Mouse (Mus musculus) forebrain, postnatal 0 days (tissue): ENCODE data around the gene Tenm3. TPM values are rescaled to one million over a fixed set of nuclear protein-coding genes. Genes with fewer than 3 reads are reported as not detected.
A peak's percentile ranks its signal among the peaks of the same experiment; 100 is the strongest.

ENCODE experiments used
- ATAC-seq: fragments of 200-750 bp; cut with Nextera tagmentation; 2 replicates; pipeline ENCODE4 v1.8.0; 2017; ENCODE audit warnings: mild to moderate bottlenecking, moderate library complexity
- DNase-seq: peaks from one replicate; pipeline ENCODE4 v3.0.0-alpha.2; 2015
- H3K27ac ChIP-seq: fragments of 300-500 bp; sonication (generic); 2 replicates; pipeline ENCODE4 v1.5.1; 2014; ENCODE audit warnings: low read depth, mild to moderate bottlenecking, antibody characterized with exemption, low read length, moderate library complexity, mixed read lengths
- H3K27me3 ChIP-seq: fragments of 300-500 bp; sonication (generic); 2 replicates; pipeline ENCODE4 v1.6.1; 2014; ENCODE audit warnings: mild to moderate bottlenecking, low read length, mixed read lengths; ENCODE audit not compliant: insufficient read depth
- H3K36me3 ChIP-seq: fragments of 300-500 bp; sonication (generic); 2 replicates; pipeline ENCODE4 v1.6.1; 2014; ENCODE audit warnings: mild to moderate bottlenecking, moderate library complexity; ENCODE audit not compliant: insufficient read depth
- H3K4me1 ChIP-seq: fragments of 300-500 bp; sonication (generic); 2 replicates; pipeline ENCODE4 v1.6.1; 2014; ENCODE audit warnings: antibody characterized with exemption; ENCODE audit not compliant: insufficient read depth
- H3K4me2 ChIP-seq: fragments of 300-500 bp; sonication (generic); 2 replicates; pipeline ENCODE4 v1.6.1; 2014; ENCODE audit warnings: low read depth, mild to moderate bottlenecking, moderate library complexity
- H3K4me3 ChIP-seq: fragments of 300-500 bp; sonication (generic); 2 replicates; pipeline ENCODE4 v1.5.1; 2014; ENCODE audit warnings: low read depth, low read length, mixed read lengths
- H3K9ac ChIP-seq: fragments of 300-500 bp; sonication (generic); 2 replicates; pipeline ENCODE4 v1.6.1; 2014; ENCODE audit warnings: mild to moderate bottlenecking
- H3K9me3 ChIP-seq: fragments of 300-500 bp; sonication (generic); 2 replicates; pipeline ENCODE4 v1.6.1; 2016; ENCODE audit warnings: low read length
- CTCF ChIP-seq: sonication (generic); IDR thresholded peaks from 2 replicates; pipeline ENCODE4 v1.5.1; 2016; ENCODE audit warnings: antibody characterized with exemption, control low read depth, low read depth
- WGBS: fragments of 180-500 bp; shearing (Covaris S2); extraction: QIAGEN DNeasy Blood & Tissue Kit; methylation state at CpG from one replicate; pipeline ENCODE4 v1.1.7; 2014; 5-methylcytosine and 5-hydroxymethylcytosine counted together
- polyA plus RNA-seq: library from polyadenylated mRNA; unstranded; fragments of >200 nt; fragmentation: Nextera tagmentation; extraction: Ambion mirVana; gene quantifications from 2 replicates; pipeline ENCODE4 v1.2.1, GENCODE M21; 2015
- total RNA-seq: library from RNA; depleted of rRNA; stranded (reverse); fragments of >200 nt; gene quantifications from 2 replicates; pipeline ENCODE4 v1.2.3, GENCODE M21; 2014

The Tenm3 gene
- total and polyA plus RNA-seq, 2 experiments from 2014 or later = 21.6 to 111 TPM

DNA sequence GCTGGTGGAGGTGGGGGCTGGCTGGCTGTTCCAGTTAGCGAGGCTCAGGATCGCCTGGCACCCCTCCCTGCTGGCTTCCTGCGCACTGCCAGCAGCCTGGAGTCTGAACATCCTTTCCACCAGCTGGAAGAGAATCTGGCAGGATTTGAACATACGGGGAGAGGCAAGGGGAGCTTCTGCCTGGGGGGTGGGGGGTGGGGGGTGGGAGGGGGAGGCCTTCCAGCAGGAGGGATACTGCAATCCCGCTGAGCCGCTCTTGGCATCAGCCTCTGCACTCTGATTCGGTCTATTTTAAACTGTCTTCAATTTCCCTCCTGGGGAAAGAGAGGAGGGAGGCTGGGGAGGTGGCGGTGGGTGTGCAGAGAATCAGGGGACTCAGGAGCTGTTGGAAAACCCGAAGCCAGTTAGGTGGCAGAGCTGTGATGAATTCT, 628.7 kb downstream of the Tenm3 start:
- H3K9me3 ChIP-seq = no peaks in the 10 kb centered on the region
- H3K4me3 ChIP-seq = no peak overlapping the region
- ATAC-seq (peak; percentile 81), DNase-seq (peak; percentile 79)
- no peak overlapping the region for H3K9ac ChIP-seq
- 12% methylated on average over 9 of the region's 9 CpGs for WGBS
- no peaks in the 10 kb centered on the region; the same call in 1 of the 2 replicates for H3K27me3 ChIP-seq
- TF ChIP-seq CTCF = no peak
- peak overlapping the region; percentile 10; the same call in 1 of the 2 replicates for H3K4me2 ChIP-seq
- H3K4me1 ChIP-seq = 0 out of 2 replicates have a peak, but pooled peaks cover 4% of the 10 kb centered on the region
- H3K36me3 ChIP-seq = no peaks in the 10 kb centered on the region
- no peak overlapping the region for H3K27ac ChIP-seq

DNA sequence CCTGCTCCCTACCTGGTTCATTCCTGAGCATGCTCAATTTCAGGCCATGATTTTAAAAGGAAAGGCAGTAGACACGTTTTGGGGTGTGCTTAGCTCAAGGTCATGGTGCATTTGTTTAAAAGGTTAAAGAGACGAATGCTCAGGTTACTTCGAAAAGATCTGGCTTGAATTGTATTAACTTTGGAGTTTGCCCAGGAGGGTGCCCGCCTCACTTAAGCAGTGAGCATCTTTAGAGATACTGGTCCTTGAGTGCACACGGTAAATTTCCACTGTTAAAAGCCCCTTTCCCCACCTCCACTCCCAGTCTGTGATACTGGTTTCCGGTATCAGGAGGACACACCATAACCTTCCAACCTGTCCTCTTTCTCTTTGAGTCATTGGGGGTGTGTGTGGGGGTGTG, 629.4 kb downstream of the Tenm3 start:
- no peak overlapping the region for H3K4me2 ChIP-seq
- ATAC-seq (no peak), DNase-seq (no peak)
- H3K4me3 ChIP-seq = no peak overlapping the region
- no peaks in the 10 kb centered on the region for H3K9me3 ChIP-seq
- no peak for TF ChIP-seq CTCF
- no peak overlapping the region for H3K27ac ChIP-seq
- H3K9ac ChIP-seq = no peak overlapping the region
- H3K4me1 ChIP-seq = 0 out of 2 replicates have a peak, but pooled peaks cover 4% of the 10 kb centered on the region
- H3K27me3 ChIP-seq = no peaks in the 10 kb centered on the region
- 65% methylated on average over 6 of the region's 6 CpGs for WGBS
- no peaks in the 10 kb centered on the region for H3K36me3 ChIP-seq

GRCm38 (mm10) chr8:48211931-48212330, 631.8 kb downstream of the Tenm3 start:
- ATAC-seq = no peak
- H3K4me1 ChIP-seq = 0 out of 2 replicates have a peak, but pooled peaks cover 4% of the 10 kb centered on the region

DNA sequence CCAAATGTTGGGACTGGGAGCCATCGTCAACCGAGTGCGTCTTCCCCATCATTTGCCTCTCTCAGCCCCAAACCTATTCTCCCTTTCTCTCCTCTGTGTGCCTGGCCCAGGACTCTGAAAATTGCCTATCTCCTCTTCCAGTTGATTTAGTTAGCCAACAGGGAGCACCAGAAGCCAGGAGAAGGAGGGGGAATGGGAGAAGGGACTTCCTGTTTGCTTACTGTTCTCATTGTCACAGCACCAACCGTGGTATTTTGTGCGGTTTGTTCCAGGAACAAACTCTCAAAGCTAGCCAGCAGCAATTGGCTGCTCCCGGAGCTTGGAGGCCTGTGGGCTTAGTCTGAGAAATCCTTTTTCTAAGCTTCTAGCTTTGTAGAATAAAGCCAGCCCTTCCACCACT, 636.2 kb downstream of the Tenm3 start:
- 50% methylated on average over 6 of the region's 6 CpGs for WGBS
- ATAC-seq = 0 out of 2 replicates have a peak, but pooled peaks have one; percentile 27

More at GRCm38 (mm10) chr8:48211931-48212330, 631.8 kb downstream of the Tenm3 start:
- Histone ChIP-seq H3K4me3 (no peak overlapping the region), H3K9ac (no peak overlapping the region), H3K27ac (no peak overlapping the region), H3K9me3 (no peaks in the 10 kb centered on the region), H3K4me2 (no peak overlapping the region), H3K27me3 (no peaks in the 10 kb centered on the region), H3K36me3 (no peaks in the 10 kb centered on the region)
- TF ChIP-seq CTCF = no peak
- WGBS = 61% methylated on average over 9 of the region's 9 CpGs
- DNase-seq = no peak

GRCm38 (mm10) chr8:48206922-48207321, 636.8 kb downstream of the Tenm3 start:
- H3K4me2 ChIP-seq = no peak overlapping the region
- H3K4me3 ChIP-seq = no peak overlapping the region
- peak; percentile 48 for TF ChIP-seq CTCF
- no peaks in the 10 kb centered on the region for H3K9me3 ChIP-seq
- no peak overlapping the region for H3K9ac ChIP-seq
- no peaks in the 10 kb centered on the region for H3K4me1 ChIP-seq
- ATAC-seq = peak; percentile 27; the same call in 1 of the 2 replicates
- H3K36me3 ChIP-seq = no peaks in the 10 kb centered on the region
- no peak for DNase-seq
- no peaks in the 10 kb centered on the region for H3K27me3 ChIP-seq
- H3K27ac ChIP-seq = no peak overlapping the region
- 64% methylated on average over 8 of the region's 8 CpGs for WGBS

More for the DNA sequence above, 636.2 kb downstream of the Tenm3 start:
- Histone ChIP-seq H3K9me3 (no peaks in the 10 kb centered on the region), H3K36me3 (no peaks in the 10 kb centered on the region), H3K9ac (no peak overlapping the region), H3K27me3 (no peaks in the 10 kb centered on the region), H3K27ac (no peak overlapping the region), H3K4me3 (no peak overlapping the region), H3K4me1 (no peaks in the 10 kb centered on the region), H3K4me2 (no peak overlapping the region)
- TF ChIP-seq CTCF = no peak; the same call in 1 of the 2 replicates
- no peak for DNase-seq

DNA sequence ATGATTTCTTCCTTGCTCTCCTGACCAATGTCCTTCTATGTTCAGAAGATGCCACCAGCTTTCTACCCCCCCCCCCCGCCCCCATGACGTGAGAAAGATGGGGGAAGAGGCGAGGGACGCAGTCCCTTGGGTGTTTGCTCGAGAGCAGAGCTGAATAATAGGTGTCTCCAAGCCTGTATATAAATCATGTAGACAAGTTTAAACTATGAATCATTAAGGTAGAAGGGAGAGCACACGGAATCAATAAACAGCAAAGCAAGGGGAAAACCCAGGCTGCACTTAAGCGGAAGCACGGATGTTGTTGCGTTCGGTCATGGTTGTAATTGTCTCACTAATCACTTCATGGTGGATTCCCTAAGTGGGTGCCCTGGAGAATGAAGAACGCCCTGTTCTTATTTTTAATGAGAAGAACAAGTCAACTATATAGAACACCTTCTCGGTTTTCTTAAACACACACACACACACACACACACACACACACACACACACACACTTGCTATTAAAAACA, 638.9 kb downstream of the Tenm3 start:
- Histone ChIP-seq H3K9me3 (no peaks in the 10 kb centered on the region), H3K36me3 (no peaks in the 10 kb centered on the region), H3K27ac (no peak overlapping the region), H3K4me2 (no peak overlapping the region), H3K4me3 (no peak overlapping the region), H3K4me1 (no peaks in the 10 kb centered on the region), H3K27me3 (no peaks in the 10 kb centered on the region), H3K9ac (no peak overlapping the region)
- 83% methylated on average over 12 of the region's 12 CpGs for WGBS
- no peak for ATAC-seq
- TF ChIP-seq CTCF = no peak
- DNase-seq = no peak

DNA sequence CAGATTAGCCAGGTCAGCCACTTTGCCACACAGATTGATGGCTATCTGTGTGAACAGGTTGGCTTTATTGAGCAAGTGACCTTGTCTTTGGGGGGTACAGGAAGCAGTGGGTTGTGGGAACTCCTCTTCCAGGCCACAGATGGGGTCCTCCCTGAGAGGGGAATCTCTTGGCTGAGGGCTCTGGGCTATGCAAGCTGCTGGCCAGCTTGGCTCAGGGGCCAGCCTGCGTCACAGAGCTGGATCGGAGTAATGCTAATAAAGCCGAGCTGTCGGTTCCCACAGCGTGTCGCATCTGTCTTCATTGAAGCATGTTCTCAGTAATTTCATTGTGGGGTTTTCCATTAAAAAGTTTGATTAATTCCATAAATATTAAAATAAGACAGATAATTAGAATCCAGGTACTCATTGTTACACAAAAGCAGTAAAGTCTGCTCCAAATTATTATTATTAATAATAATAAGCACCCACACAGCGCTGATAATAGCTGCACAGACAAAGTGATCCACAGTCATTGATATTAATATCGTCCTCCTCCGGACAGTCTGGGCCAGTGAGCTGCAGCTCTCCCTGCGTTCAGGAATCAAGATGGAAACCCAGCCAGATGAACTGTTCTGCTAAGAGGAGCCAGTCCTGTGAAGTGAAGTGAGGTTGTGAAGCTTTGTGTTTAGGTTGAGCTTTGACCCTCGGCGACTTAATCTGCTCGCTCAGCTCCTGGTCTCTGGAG, 639.5 kb downstream of the Tenm3 start:
- 65% methylated on average over 13 of the region's 13 CpGs for WGBS
- Histone ChIP-seq H3K4me1 (no peaks in the 10 kb centered on the region), H3K4me3 (no peak overlapping the region), H3K9ac (no peak overlapping the region), H3K36me3 (no peaks in the 10 kb centered on the region), H3K27me3 (no peaks in the 10 kb centered on the region), H3K27ac (no peak overlapping the region), H3K4me2 (no peak overlapping the region), H3K9me3 (no peaks in the 10 kb centered on the region)
- ATAC-seq (peak; percentile 51; the same call in 1 of the 2 replicates), DNase-seq (no peak)
- TF ChIP-seq CTCF = no peak
